Mouse (Mus musculus): ENCODE data around the gene Fam78b. TPM values are rescaled to one million over a fixed set of nuclear protein-coding genes. Genes with fewer than 3 reads are reported as not detected.

Gene Fam78b
- polyA plus RNA-seq, 1 experiment from 2014 or later = 2.0 TPM

GRCm38 (mm10) chr1:167000529-167001173 lies 566 bp upstream of the Fam78b start:
- peak overlapping the region; percentile 64 for H3K9ac ChIP-seq (ENCODE audit: low read length)
- H3K9me3 ChIP-seq (ENCODE audit: control insufficient read depth, low read length) = no peaks in the 10 kb centered on the region
- DNase-seq (ENCODE audit: low spot score) (peak; percentile 82), ATAC-seq (replicated peaks; ENCODE audit: low FRiP score, low TSS enrichment, low read depth) (peak; percentile 83)
- H3K4me1 ChIP-seq (replicated peaks; ENCODE audit: control insufficient read depth, insufficient read depth, low read length) = peaks cover 6% of the 10 kb centered on the region; the same call in 1 of the 2 replicates
- no peak overlapping the region for H3K27ac ChIP-seq (ENCODE audit: low read depth)
- H3K4me2 ChIP-seq (ENCODE audit: low read length) = peak overlapping the region; percentile 95
- WGBS = 1% methylated on average over 55 of the region's 76 CpGs
- peak overlapping the region; percentile 63 for H3K4me3 ChIP-seq (ENCODE audit: low read depth, low read length)
- peaks cover 24% of the 10 kb centered on the region for H3K27me3 ChIP-seq (replicated peaks; ENCODE audit: control insufficient read depth, insufficient read depth, low read length)
- H3K36me3 ChIP-seq (ENCODE audit: control insufficient read depth, insufficient read depth, low read length) = no peaks in the 10 kb centered on the region

GRCm38 (mm10) chr1:167001844-167002485 lies 748 bp downstream of the Fam78b start:
- peaks cover 6% of the 10 kb centered on the region; the same call in 1 of the 2 replicates for H3K4me1 ChIP-seq (replicated peaks; ENCODE audit: control insufficient read depth, insufficient read depth, low read length)
- H3K27ac ChIP-seq (ENCODE audit: low read depth) = no peak overlapping the region
- H3K9ac ChIP-seq (ENCODE audit: low read length) = peak overlapping the region; percentile 64; the same call in 1 of the 2 replicates
- peak overlapping the region; percentile 63 for H3K4me3 ChIP-seq (ENCODE audit: low read depth, low read length)
- ATAC-seq (replicated peaks; ENCODE audit: low FRiP score, low TSS enrichment, low read depth) (no peak), DNase-seq (ENCODE audit: low spot score) (peak; percentile 69)
- peaks cover 24% of the 10 kb centered on the region for H3K27me3 ChIP-seq (replicated peaks; ENCODE audit: control insufficient read depth, insufficient read depth, low read length)
- peak overlapping the region; percentile 95 for H3K4me2 ChIP-seq (ENCODE audit: low read length)
- WGBS = 1% methylated on average over 30 of the region's 30 CpGs
- H3K36me3 ChIP-seq (ENCODE audit: control insufficient read depth, insufficient read depth, low read length) = no peaks in the 10 kb centered on the region
- H3K9me3 ChIP-seq (ENCODE audit: control insufficient read depth, low read length) = no peaks in the 10 kb centered on the region

- no peak overlapping the region for H3K27ac ChIP-seq (ENCODE audit: low read depth)
- no peaks in the 10 kb centered on the region for H3K36me3 ChIP-seq (ENCODE audit: control insufficient read depth, insufficient read depth, low read length)
- peaks cover 6% of the 10 kb centered on the region; the same call in 1 of the 2 replicates for H3K4me1 ChIP-seq (replicated peaks; ENCODE audit: control insufficient read depth, insufficient read depth, low read length)
- H3K4me3 ChIP-seq (ENCODE audit: low read depth, low read length) = peak overlapping the region; percentile 63
- no peak overlapping the region for H3K9ac ChIP-seq (ENCODE audit: low read length)
- 2% methylated on average over 19 of the region's 19 CpGs for WGBS
- ATAC-seq (replicated peaks; ENCODE audit: low FRiP score, low TSS enrichment, low read depth) = no peak
- no peaks in the 10 kb centered on the region for H3K9me3 ChIP-seq (ENCODE audit: control insufficient read depth, low read length)
- H3K4me2 ChIP-seq (ENCODE audit: low read length) = peak overlapping the region; percentile 95
- peaks cover 24% of the 10 kb centered on the region for H3K27me3 ChIP-seq (replicated peaks; ENCODE audit: control insufficient read depth, insufficient read depth, low read length)
- peak; percentile 73 for DNase-seq (ENCODE audit: low spot score)
These were observed 1.3 kb downstream of the Fam78b start for GRCm38 (mm10) chr1:167002486-167002850.

GRCm38 (mm10) chr1:167004621-167005020 lies 3.4 kb downstream of the Fam78b start:
- H3K4me2 ChIP-seq (ENCODE audit: low read length) = no peak overlapping the region
- H3K27ac ChIP-seq (ENCODE audit: low read depth) = no peak overlapping the region
- no peak for ATAC-seq (replicated peaks; ENCODE audit: low FRiP score, low TSS enrichment, low read depth)
- H3K27me3 ChIP-seq (replicated peaks; ENCODE audit: control insufficient read depth, insufficient read depth, low read length) = peaks cover 24% of the 10 kb centered on the region
- H3K4me1 ChIP-seq (replicated peaks; ENCODE audit: control insufficient read depth, insufficient read depth, low read length) = peaks cover 6% of the 10 kb centered on the region; the same call in 1 of the 2 replicates
- no peaks in the 10 kb centered on the region for H3K9me3 ChIP-seq (ENCODE audit: control insufficient read depth, low read length)
- no peak overlapping the region for H3K9ac ChIP-seq (ENCODE audit: low read length)
- no peak for DNase-seq (ENCODE audit: low spot score)
- 74% methylated on average over 2 of the region's 2 CpGs for WGBS
- H3K36me3 ChIP-seq (ENCODE audit: control insufficient read depth, insufficient read depth, low read length) = no peaks in the 10 kb centered on the region
- H3K4me3 ChIP-seq (ENCODE audit: low read depth, low read length) = no peak overlapping the region

- H3K4me3 ChIP-seq (ENCODE audit: low read depth, low read length) = no peak overlapping the region
- no peaks in the 10 kb centered on the region for H3K4me1 ChIP-seq (replicated peaks; ENCODE audit: control insufficient read depth, insufficient read depth, low read length)
- no peak overlapping the region for H3K9ac ChIP-seq (ENCODE audit: low read length)
- 81% methylated on average over 6 of the region's 6 CpGs for WGBS
- H3K27me3 ChIP-seq (replicated peaks; ENCODE audit: control insufficient read depth, insufficient read depth, low read length) = peaks cover 12% of the 10 kb centered on the region
- H3K36me3 ChIP-seq (ENCODE audit: control insufficient read depth, insufficient read depth, low read length) = no peaks in the 10 kb centered on the region
- DNase-seq (ENCODE audit: low spot score) (no peak), ATAC-seq (replicated peaks; ENCODE audit: low FRiP score, low TSS enrichment, low read depth) (no peak)
- H3K9me3 ChIP-seq (ENCODE audit: control insufficient read depth, low read length) = no peaks in the 10 kb centered on the region
- H3K4me2 ChIP-seq (ENCODE audit: low read length) = no peak overlapping the region
- H3K27ac ChIP-seq (ENCODE audit: low read depth) = no peak overlapping the region
These were observed 6.1 kb downstream of the Fam78b start for GRCm38 (mm10) chr1:167007341-167007740.

- Histone ChIP-seq H3K27ac (ENCODE audit: low read depth) (no peak overlapping the region), H3K27me3 (replicated peaks; ENCODE audit: control insufficient read depth, insufficient read depth, low read length) (no peaks in the 10 kb centered on the region), H3K4me3 (ENCODE audit: low read depth, low read length) (no peak overlapping the region), H3K4me1 (replicated peaks; ENCODE audit: control insufficient read depth, insufficient read depth, low read length) (no peaks in the 10 kb centered on the region), H3K4me2 (ENCODE audit: low read length) (no peak overlapping the region), H3K9me3 (ENCODE audit: control insufficient read depth, low read length) (no peaks in the 10 kb centered on the region), H3K36me3 (ENCODE audit: control insufficient read depth, insufficient read depth, low read length) (no peaks in the 10 kb centered on the region), H3K9ac (ENCODE audit: low read length) (no peak overlapping the region)
- DNase-seq (ENCODE audit: low spot score) (no peak), ATAC-seq (replicated peaks; ENCODE audit: low FRiP score, low TSS enrichment, low read depth) (no peak)
- WGBS = 91% methylated on average over 9 of the region's 9 CpGs
These were observed 9.0 kb downstream of the Fam78b start for GRCm38 (mm10) chr1:167010190-167010589.

- Histone ChIP-seq H3K4me1 (replicated peaks; ENCODE audit: control insufficient read depth, insufficient read depth, low read length) (no peaks in the 10 kb centered on the region), H3K4me3 (ENCODE audit: low read depth, low read length) (no peak overlapping the region), H3K36me3 (ENCODE audit: control insufficient read depth, insufficient read depth, low read length) (no peaks in the 10 kb centered on the region), H3K9me3 (ENCODE audit: control insufficient read depth, low read length) (no peaks in the 10 kb centered on the region), H3K27ac (ENCODE audit: low read depth) (no peak overlapping the region), H3K27me3 (replicated peaks; ENCODE audit: control insufficient read depth, insufficient read depth, low read length) (no peaks in the 10 kb centered on the region), H3K9ac (ENCODE audit: low read length) (no peak overlapping the region), H3K4me2 (ENCODE audit: low read length) (no peak overlapping the region)
- ATAC-seq (replicated peaks; ENCODE audit: low FRiP score, low TSS enrichment, low read depth) (no peak), DNase-seq (ENCODE audit: low spot score) (no peak)
- 31% methylated on average over 6 of the region's 6 CpGs for WGBS
These were observed 10.1 kb downstream of the Fam78b start for GRCm38 (mm10) chr1:167011301-167011700.

- H3K4me1 ChIP-seq (replicated peaks; ENCODE audit: control insufficient read depth, insufficient read depth, low read length) = no peaks in the 10 kb centered on the region
- DNase-seq (ENCODE audit: low spot score) = no peak
- no peak overlapping the region for H3K4me2 ChIP-seq (ENCODE audit: low read length)
- WGBS = 87% methylated on average over 8 of the region's 8 CpGs
- H3K27me3 ChIP-seq (replicated peaks; ENCODE audit: control insufficient read depth, insufficient read depth, low read length) = no peaks in the 10 kb centered on the region
- no peak overlapping the region for H3K27ac ChIP-seq (ENCODE audit: low read depth)
- H3K9me3 ChIP-seq (ENCODE audit: control insufficient read depth, low read length) = no peaks in the 10 kb centered on the region
- no peaks in the 10 kb centered on the region for H3K36me3 ChIP-seq (ENCODE audit: control insufficient read depth, insufficient read depth, low read length)
- H3K4me3 ChIP-seq (ENCODE audit: low read depth, low read length) = no peak overlapping the region
- no peak overlapping the region for H3K9ac ChIP-seq (ENCODE audit: low read length)
- no peak for ATAC-seq (replicated peaks; ENCODE audit: low FRiP score, low TSS enrichment, low read depth)
These were observed 11.4 kb downstream of the Fam78b start for GRCm38 (mm10) chr1:167012616-167013015.

Data from intestine, embryonic 14.5 days (tissue).